Mouse (Mus musculus): Measurements from ENCODE around the gene Fntb.
A peak's percentile ranks its signal among the peaks of the same experiment; 100 is the strongest.

- no peak for TF ChIP-seq POLR2A (IDR thresholded peaks at IDR 0.05; ENCODE audit: borderline replicate concordance, extremely low read depth, low read depth, low read length)
- peak; percentile 44; the same call in 1 of the 2 replicates for TF ChIP-seq CTCF (IDR thresholded peaks at IDR 0.05; ENCODE audit: insufficient read depth, low read length)
Measured at GRCm38 (mm10) chr12:76879242-76879641, 113.9 kb downstream of the Fntb start.
